19 mouse cellular contexts compared by ENCODE assay signal in genomic region chr17:7182187-7182586, GRCm38 (mm10). TPM values are rescaled to one million over a fixed set of nuclear protein-coding genes. Genes with fewer than 3 reads are reported as not detected.
DNase-seq lines count a peak whose midpoint lies in the region; ATAC-seq and TF ChIP-seq lines count a peak whose summit lies in the region.
"Had no signal": no experiment of that assay in that cellular context is flagged by ENCODE, and none has a peak within 500 bp of the region (broad histone marks: within the 10 kb centered on the region; RNA-seq: fewer than 3 reads in every experiment).

No protein-coding gene starts in this region.

- ATAC-seq in forebrain, embryonic 14.5 days = no peak
- no peak for ATAC-seq in forebrain, embryonic 16.5 days
- no peak for ATAC-seq in kidney, embryonic 15.5 days (replicated peaks; ENCODE audit: low FRiP score)
- no peak for ATAC-seq in kidney, embryonic 14.5 days (ENCODE audit: low FRiP score, low TSS enrichment)
- ATAC-seq: activated CD4-positive, CD25-positive, alpha-beta regulatory T cell, adult 4 months; forebrain, embryonic 13.5 days; inflammation-experienced regulatory T-cells, adult 6 months; Patski had no signal

- H3K36me3 ChIP-seq in forebrain, embryonic 14.5 days (ENCODE audit: control insufficient read depth, insufficient read depth, low read length) = no peaks in the 10 kb centered on the region; the same call in 1 of the 2 replicates
- H3K36me3 ChIP-seq in forebrain, embryonic 16.5 days (ENCODE audit: control insufficient read depth, insufficient read depth) = no peaks in the 10 kb centered on the region
- H3K36me3 ChIP-seq in kidney, embryonic 15.5 days = no peaks in the 10 kb centered on the region
- no peaks in the 10 kb centered on the region for H3K36me3 ChIP-seq in kidney, embryonic 14.5 days (ENCODE audit: control insufficient read depth, insufficient read depth, low read length)
- no peaks in the 10 kb centered on the region for H3K36me3 ChIP-seq in megakaryocyte, embryonic 14.5 days (replicated peaks; ENCODE audit: low read length)
- H3K36me3 ChIP-seq in heart, adult 2 months (ENCODE audit: control insufficient read depth, insufficient read depth, low read length) = no peaks in the 10 kb centered on the region
- H3K36me3 ChIP-seq: embryonic facial prominence, embryonic 12.5 days had no signal

- H3K27me3 ChIP-seq in forebrain, embryonic 14.5 days (replicated peaks; ENCODE audit: control insufficient read depth, insufficient read depth, low read length) = no peaks in the 10 kb centered on the region
- H3K27me3 ChIP-seq in forebrain, embryonic 16.5 days (replicated peaks; ENCODE audit: control insufficient read depth, insufficient read depth, low read length) = no peaks in the 10 kb centered on the region
- no peaks in the 10 kb centered on the region for H3K27me3 ChIP-seq in kidney, embryonic 15.5 days
- no peaks in the 10 kb centered on the region for H3K27me3 ChIP-seq in kidney, embryonic 14.5 days (ENCODE audit: control insufficient read depth, insufficient read depth, low read length)
- H3K27me3 ChIP-seq in megakaryocyte, embryonic 14.5 days (replicated peaks) = peaks cover 5% of the 10 kb centered on the region
- H3K27me3 ChIP-seq in heart, adult 2 months (ENCODE audit: control insufficient read depth, insufficient read depth, low read length) = no peaks in the 10 kb centered on the region
- H3K27me3 ChIP-seq: embryonic facial prominence, embryonic 12.5 days; forebrain, embryonic 13.5 days; Patski had no signal

- TF ChIP-seq CTCF in bone marrow, adult 2 months (IDR thresholded peaks at IDR 0.05; ENCODE audit: control insufficient read depth, insufficient read depth, low read length) = no peak
- TF ChIP-seq CTCF in heart, adult 2 months (IDR thresholded peaks at IDR 0.05) = no peak

- H3K4me2 ChIP-seq in forebrain, embryonic 14.5 days (ENCODE audit: low read length) = no peak overlapping the region
- no peak overlapping the region for H3K4me2 ChIP-seq in forebrain, embryonic 16.5 days (ENCODE audit: low read length)
- no peak overlapping the region for H3K4me2 ChIP-seq in kidney, embryonic 15.5 days
- H3K4me2 ChIP-seq in kidney, embryonic 14.5 days (replicated peaks; ENCODE audit: low read depth, low read length) = no peak overlapping the region
- H3K4me2 ChIP-seq: embryonic facial prominence, embryonic 12.5 days; forebrain, embryonic 13.5 days had no signal

- no peak for DNase-seq in forebrain, embryonic 14.5 days (ENCODE audit: low spot score)
- DNase-seq in heart, adult 2 months = no peak
- DNase-seq: adrenal gland, postnatal 14 days; cerebellum, adult 2 months; embryo, embryonic 11 days; gastrocnemius, postnatal 14 days; heart, postnatal 10 days; heart, postnatal 4 days; kidney, adult 11 months had no signal

- H3K9ac ChIP-seq in forebrain, embryonic 14.5 days (ENCODE audit: low read length) = no peak overlapping the region
- H3K9ac ChIP-seq in forebrain, embryonic 16.5 days (replicated peaks; ENCODE audit: low read depth, low read length) = no peak overlapping the region
- H3K9ac ChIP-seq in kidney, embryonic 15.5 days = no peak overlapping the region
- H3K9ac ChIP-seq in kidney, embryonic 14.5 days (ENCODE audit: low read depth, low read length) = no peak overlapping the region
- H3K9ac ChIP-seq in heart, adult 2 months (ENCODE audit: low read depth, low read length) = no peak overlapping the region
- H3K9ac ChIP-seq: embryonic facial prominence, embryonic 12.5 days; forebrain, embryonic 13.5 days had no signal

- H3K27ac ChIP-seq in forebrain, embryonic 14.5 days (ENCODE audit: low read depth, low read length) = 0 out of 2 replicates have a peak overlapping the region, but pooled peaks have one; percentile 9
- H3K27ac ChIP-seq in forebrain, embryonic 16.5 days (ENCODE audit: low read length) = no peak overlapping the region
- H3K27ac ChIP-seq in kidney, embryonic 15.5 days = 0 out of 2 replicates have a peak overlapping the region, but pooled peaks have one; percentile 18
- no peak overlapping the region for H3K27ac ChIP-seq in kidney, embryonic 14.5 days (ENCODE audit: low read depth, low read length)
- 0 out of 2 replicates have a peak overlapping the region, but pooled peaks have one; percentile 4 for H3K27ac ChIP-seq in bone marrow, adult 2 months (ENCODE audit: control insufficient read depth, insufficient read depth, low read depth, low read length, poor library complexity)
- no peak overlapping the region for H3K27ac ChIP-seq in heart, adult 2 months
- H3K27ac ChIP-seq: embryonic facial prominence, embryonic 12.5 days; forebrain, embryonic 13.5 days had no signal

- WGBS in forebrain, embryonic 14.5 days = 74% methylated on average over 9 of the region's 9 CpGs
- WGBS in forebrain, embryonic 16.5 days = 75% methylated on average over 9 of the region's 9 CpGs
- 54% methylated on average over 9 of the region's 9 CpGs for WGBS in kidney, embryonic 15.5 days
- 57% methylated on average over 9 of the region's 9 CpGs for WGBS in kidney, embryonic 14.5 days
- WGBS in bone marrow, adult 2 months = 35% methylated on average over 9 of the region's 9 CpGs
- WGBS in heart, adult 2 months = 58% methylated on average over 9 of the region's 9 CpGs

- no peak for TF ChIP-seq POLR2A in bone marrow, adult 2 months (IDR thresholded peaks at IDR 0.05; ENCODE audit: borderline replicate concordance, control insufficient read depth, low read depth, low read length)
- no peak for TF ChIP-seq POLR2A in heart, adult 2 months (IDR thresholded peaks at IDR 0.05; ENCODE audit: insufficient read depth, low read depth, low read length)

- H3K79me2 ChIP-seq in heart, adult 2 months (replicated peaks; ENCODE audit: control insufficient read depth, insufficient read depth, low read length) = no peaks in the 10 kb centered on the region; the same call in 1 of the 2 replicates

- intact Hi-C loops in heart, adult 2 months (cut with DNase I) = no loop called here

- no peak for TF ChIP-seq EP300 in heart, adult 2 months (IDR thresholded peaks at IDR 0.05; ENCODE audit: insufficient read depth, low read depth, low read length)

- H3K9me3 ChIP-seq in forebrain, embryonic 14.5 days (replicated peaks; ENCODE audit: control insufficient read depth, low read length) = no peaks in the 10 kb centered on the region
- no peaks in the 10 kb centered on the region for H3K9me3 ChIP-seq in forebrain, embryonic 16.5 days (ENCODE audit: control insufficient read depth, low read length)
- H3K9me3 ChIP-seq in kidney, embryonic 15.5 days (replicated peaks) = no peaks in the 10 kb centered on the region
- H3K9me3 ChIP-seq in kidney, embryonic 14.5 days (ENCODE audit: control insufficient read depth, low read length) = no peaks in the 10 kb centered on the region
- H3K9me3 ChIP-seq in megakaryocyte, embryonic 14.5 days = no peaks in the 10 kb centered on the region
- H3K9me3 ChIP-seq: embryonic facial prominence, embryonic 12.5 days; forebrain, embryonic 13.5 days had no signal

- H3K4me1 ChIP-seq in forebrain, embryonic 14.5 days (ENCODE audit: control insufficient read depth, insufficient read depth, low read length) = no peaks in the 10 kb centered on the region
- peaks cover 8% of the 10 kb centered on the region for H3K4me1 ChIP-seq in forebrain, embryonic 16.5 days (replicated peaks; ENCODE audit: control insufficient read depth, insufficient read depth, low read length)
- peaks cover 54% of the 10 kb centered on the region for H3K4me1 ChIP-seq in kidney, embryonic 15.5 days
- peaks cover 3% of the 10 kb centered on the region; the same call in 1 of the 2 replicates for H3K4me1 ChIP-seq in kidney, embryonic 14.5 days (ENCODE audit: control insufficient read depth, insufficient read depth, low read length)
- H3K4me1 ChIP-seq in bone marrow, adult 2 months (ENCODE audit: control insufficient read depth, insufficient read depth, low read length) = peaks cover 4% of the 10 kb centered on the region
- no peaks in the 10 kb centered on the region; the same call in 1 of the 2 replicates for H3K4me1 ChIP-seq in megakaryocyte, embryonic 14.5 days
- H3K4me1 ChIP-seq in heart, adult 2 months (ENCODE audit: control insufficient read depth, insufficient read depth, low read length) = peaks cover 15% of the 10 kb centered on the region

- no peak overlapping the region for H3K4me3 ChIP-seq in forebrain, embryonic 14.5 days (ENCODE audit: low read depth, low read length)
- no peak overlapping the region for H3K4me3 ChIP-seq in forebrain, embryonic 16.5 days (replicated peaks; ENCODE audit: low read length)
- H3K4me3 ChIP-seq in kidney, embryonic 15.5 days (replicated peaks) = no peak overlapping the region
- no peak overlapping the region for H3K4me3 ChIP-seq in kidney, embryonic 14.5 days (ENCODE audit: low read length)
- no peak overlapping the region for H3K4me3 ChIP-seq in bone marrow, adult 2 months (replicated peaks; ENCODE audit: control insufficient read depth, low read depth, low read length)
- peak overlapping the region; percentile 12 for H3K4me3 ChIP-seq in megakaryocyte, embryonic 14.5 days (replicated peaks)
- no peak overlapping the region for H3K4me3 ChIP-seq in heart, adult 2 months
- H3K4me3 ChIP-seq: embryonic facial prominence, embryonic 12.5 days; forebrain, embryonic 13.5 days had no signal

RNA-seq across cellular contexts. Expression of gene Rps6ka2, which starts 12.3 kb away (rescaled TPM):
- polyA plus RNA-seq in forebrain, embryonic 14.5 days (2014; fragmentation: Nextera tagmentation; extraction: Ambion mirVana) = 18.9 and 21.6 TPM in 2 replicates
- 23.8 and 24.0 TPM in 2 replicates for polyA plus RNA-seq in forebrain, embryonic 16.5 days (2015; fragmentation: Nextera tagmentation; extraction: Ambion mirVana)
- polyA plus RNA-seq in kidney, embryonic 15.5 days (2015; fragmentation: Nextera tagmentation; extraction: Ambion mirVana) = 20.9 and 21.5 TPM in 2 replicates
- 18.3 and 30.7 TPM in 2 replicates for polyA plus RNA-seq in kidney, embryonic 14.5 days (2014; fragmentation: Nextera tagmentation; extraction: Ambion mirVana)
- 2.4 and 9.1 TPM in 2 replicates for polyA plus RNA-seq in bone marrow, adult 2 months (2011; ENCODE audit: insufficient read depth, insufficient read length, low replicate concordance, missing spikeins)
- polyA plus RNA-seq in megakaryocyte, embryonic 14.5 days (2012; ENCODE audit: insufficient read depth, low replicate concordance) = 0.09 TPM in 1 of 2 replicates, not detected in the other
- total RNA-seq in heart, adult 2 months (2021) = 10 to 100 TPM; 33.6 to 33.7 TPM
- 26.4 and 45.6 TPM in 2 replicates for polyA plus RNA-seq in heart, adult 2 months (2012; rRNA removed)

Comparison
In these comparisons a context has a peak if more than half of its experiments do, and no peak if none do; other contexts are left out.
1. H3K27ac ChIP-seq: peak in forebrain, embryonic 14.5 days (single experiment), kidney, embryonic 15.5 days (single experiment) and bone marrow, adult 2 months (single experiment); none in forebrain, embryonic 16.5 days (single experiment), kidney, embryonic 14.5 days (single experiment) and heart, adult 2 months (single experiment).